Mouse (Mus musculus): Measurements from ENCODE around the gene Zfhx3. TPM values are rescaled to one million over a fixed set of nuclear protein-coding genes. Genes with fewer than 3 reads are reported as not detected.

Zfhx3 gene
- polyA plus RNA-seq, 1 experiment from 2014 or later: 15.7 TPM

DNA sequence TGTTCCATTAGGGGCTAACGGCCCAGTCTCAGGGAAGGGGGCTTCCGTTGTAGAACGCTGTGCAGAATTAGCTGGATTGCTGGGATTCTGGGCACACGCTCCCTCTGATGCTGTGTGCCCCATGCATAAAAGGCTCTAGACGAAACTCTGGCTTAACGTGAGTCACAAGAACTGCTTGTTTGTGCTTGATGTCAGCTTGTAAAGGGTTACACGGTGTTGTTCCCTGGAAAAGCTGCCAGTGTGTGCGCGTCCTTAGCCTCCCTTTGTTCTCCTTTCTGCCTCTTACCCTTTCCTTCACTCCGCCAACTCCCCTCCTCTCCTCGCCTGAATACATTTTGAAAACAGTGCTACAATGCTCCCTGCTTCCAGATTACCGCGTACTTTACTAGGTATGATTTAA, 1001.9 kb downstream of the Zfhx3 start:
- ATAC-seq (replicated peaks; ENCODE audit: low FRiP score, low TSS enrichment, low read depth) (no peak), DNase-seq (ENCODE audit: low spot score) (no peak)
- H3K9ac ChIP-seq (ENCODE audit: low read length): no peak overlapping the region
- H3K9me3 ChIP-seq (ENCODE audit: control insufficient read depth, low read length): peaks cover 17% of the 10 kb centered on the region
- H3K36me3 ChIP-seq (ENCODE audit: control insufficient read depth, insufficient read depth, low read length): peaks cover 78% of the 10 kb centered on the region
- H3K27ac ChIP-seq (ENCODE audit: low read depth): no peak overlapping the region
- 86% methylated on average over 13 of the region's 13 CpGs for WGBS
- H3K4me1 ChIP-seq (replicated peaks; ENCODE audit: control insufficient read depth, insufficient read depth, low read length): no peaks in the 10 kb centered on the region
- H3K4me2 ChIP-seq (ENCODE audit: low read length): no peak overlapping the region
- no peaks in the 10 kb centered on the region for H3K27me3 ChIP-seq (replicated peaks; ENCODE audit: control insufficient read depth, insufficient read depth, low read length)
- H3K4me3 ChIP-seq (ENCODE audit: low read depth, low read length): no peak overlapping the region

DNA sequence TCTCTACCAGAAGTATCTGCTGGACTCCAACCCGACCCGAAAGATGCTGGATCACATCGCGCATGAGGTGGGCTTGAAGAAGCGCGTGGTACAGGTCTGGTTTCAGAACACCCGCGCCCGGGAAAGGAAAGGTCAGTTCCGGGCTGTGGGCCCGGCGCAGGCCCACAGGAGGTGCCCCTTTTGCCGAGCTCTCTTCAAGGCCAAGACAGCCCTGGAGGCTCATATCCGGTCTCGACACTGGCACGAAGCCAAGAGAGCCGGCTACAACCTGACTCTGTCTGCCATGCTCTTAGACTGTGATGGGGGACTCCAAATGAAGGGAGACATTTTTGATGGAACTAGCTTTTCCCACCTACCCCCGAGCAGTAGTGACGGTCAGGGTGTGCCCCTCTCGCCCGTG, 1007.9 kb downstream of the Zfhx3 start:
- H3K9me3 ChIP-seq (ENCODE audit: control insufficient read depth, low read length): peaks cover 36% of the 10 kb centered on the region
- no peak overlapping the region for H3K4me2 ChIP-seq (ENCODE audit: low read length)
- no peaks in the 10 kb centered on the region for H3K27me3 ChIP-seq (replicated peaks; ENCODE audit: control insufficient read depth, insufficient read depth, low read length)
- DNase-seq (ENCODE audit: low spot score) (no peak), ATAC-seq (replicated peaks; ENCODE audit: low FRiP score, low TSS enrichment, low read depth) (no peak)
- WGBS: 96% methylated on average over 21 of the region's 21 CpGs
- no peak overlapping the region for H3K4me3 ChIP-seq (ENCODE audit: low read depth, low read length)
- no peaks in the 10 kb centered on the region for H3K4me1 ChIP-seq (replicated peaks; ENCODE audit: control insufficient read depth, insufficient read depth, low read length)
- H3K27ac ChIP-seq (ENCODE audit: low read depth): no peak overlapping the region
- no peak overlapping the region for H3K9ac ChIP-seq (ENCODE audit: low read length)
- peaks cover 91% of the 10 kb centered on the region for H3K36me3 ChIP-seq (ENCODE audit: control insufficient read depth, insufficient read depth, low read length)

DNA sequence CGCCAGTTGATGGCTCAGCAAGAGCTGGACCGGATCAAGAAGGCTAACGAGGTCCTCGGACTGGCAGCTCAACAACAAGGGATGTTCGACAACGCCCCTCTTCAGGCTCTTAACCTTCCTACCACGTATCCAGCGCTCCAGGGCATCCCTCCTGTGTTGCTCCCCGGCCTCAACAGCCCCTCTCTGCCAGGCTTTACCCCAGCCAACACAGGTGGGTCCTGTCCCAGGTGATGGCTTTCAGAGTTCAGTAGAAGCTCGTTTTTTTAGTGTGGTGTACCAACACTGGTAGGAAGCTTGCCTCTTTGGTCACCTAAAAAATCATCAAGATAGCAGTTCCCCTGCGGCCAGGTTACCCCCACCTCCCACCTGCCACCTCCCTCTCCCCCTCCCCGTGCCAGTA, 1009.1 kb downstream of the Zfhx3 start:
- H3K9me3 ChIP-seq (ENCODE audit: control insufficient read depth, low read length): peaks cover 33% of the 10 kb centered on the region

DNA sequence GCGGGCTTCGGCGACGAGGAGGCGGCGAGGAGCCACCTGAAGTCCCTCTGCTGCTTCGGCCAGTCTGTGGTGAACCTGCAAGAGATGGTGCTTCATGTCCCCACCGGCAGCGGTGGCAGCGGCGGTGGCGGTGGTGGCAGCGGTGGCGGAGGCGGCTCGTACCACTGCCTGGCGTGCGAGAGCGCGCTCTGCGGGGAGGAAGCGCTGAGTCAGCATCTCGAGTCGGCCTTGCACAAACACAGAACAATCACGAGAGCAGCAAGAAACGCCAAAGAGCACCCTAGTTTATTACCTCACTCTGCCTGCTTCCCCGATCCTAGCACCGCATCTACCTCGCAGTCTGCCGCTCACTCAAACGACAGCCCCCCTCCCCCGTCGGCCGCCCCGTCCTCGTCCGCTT, 1014.0 kb downstream of the Zfhx3 start:
- WGBS: 79% methylated on average over 37 of the region's 37 CpGs
- DNase-seq (ENCODE audit: low spot score): no peak
- no peak overlapping the region for H3K4me3 ChIP-seq (ENCODE audit: low read depth, low read length)

More for the DNA sequence above, 1009.1 kb downstream of the Zfhx3 start:
- ATAC-seq (replicated peaks; ENCODE audit: low FRiP score, low TSS enrichment, low read depth): no peak
- H3K4me2 ChIP-seq (ENCODE audit: low read length): no peak overlapping the region
- no peak overlapping the region for H3K4me3 ChIP-seq (ENCODE audit: low read depth, low read length)
- H3K27me3 ChIP-seq (replicated peaks; ENCODE audit: control insufficient read depth, insufficient read depth, low read length): no peaks in the 10 kb centered on the region
- DNase-seq (ENCODE audit: low spot score): no peak
- 94% methylated on average over 12 of the region's 12 CpGs for WGBS
- no peaks in the 10 kb centered on the region for H3K4me1 ChIP-seq (replicated peaks; ENCODE audit: control insufficient read depth, insufficient read depth, low read length)
- no peak overlapping the region for H3K9ac ChIP-seq (ENCODE audit: low read length)
- H3K36me3 ChIP-seq (ENCODE audit: control insufficient read depth, insufficient read depth, low read length): peaks cover 91% of the 10 kb centered on the region
- H3K27ac ChIP-seq (ENCODE audit: low read depth): no peak overlapping the region

DNA sequence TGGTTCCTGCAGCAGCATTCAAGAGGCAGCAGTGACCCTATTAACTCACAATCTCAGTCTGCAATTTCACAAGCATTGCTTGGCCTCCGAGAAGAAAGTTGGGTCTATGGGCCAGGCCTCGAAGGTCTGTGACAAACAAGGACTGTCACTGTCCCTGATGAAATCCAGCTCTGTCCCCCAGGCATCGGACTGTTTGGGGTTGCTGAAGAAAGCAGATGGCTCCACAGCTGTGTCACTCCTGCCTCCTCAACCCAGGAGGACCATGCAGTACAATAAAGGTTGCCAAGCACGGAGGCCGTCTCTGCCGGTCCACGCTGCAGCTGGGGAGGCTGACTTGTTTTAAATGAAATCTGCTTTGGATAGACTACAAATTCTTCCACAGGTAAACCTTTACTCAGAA, 1020.1 kb downstream of the Zfhx3 start:
- Histone ChIP-seq H3K4me3 (ENCODE audit: low read depth, low read length) (no peak overlapping the region), H3K27me3 (replicated peaks; ENCODE audit: control insufficient read depth, insufficient read depth, low read length) (no peaks in the 10 kb centered on the region), H3K27ac (ENCODE audit: low read depth) (no peak overlapping the region), H3K4me2 (ENCODE audit: low read length) (no peak overlapping the region), H3K4me1 (replicated peaks; ENCODE audit: control insufficient read depth, insufficient read depth, low read length) (no peaks in the 10 kb centered on the region), H3K9ac (ENCODE audit: low read length) (no peak overlapping the region), H3K9me3 (ENCODE audit: control insufficient read depth, low read length) (no peaks in the 10 kb centered on the region), H3K36me3 (ENCODE audit: control insufficient read depth, insufficient read depth, low read length) (no peaks in the 10 kb centered on the region)
- peak; percentile 49 for DNase-seq (ENCODE audit: low spot score)
- no peak for ATAC-seq (replicated peaks; ENCODE audit: low FRiP score, low TSS enrichment, low read depth)
- 63% methylated on average over 7 of the region's 7 CpGs for WGBS

More for the DNA sequence above, 1014.0 kb downstream of the Zfhx3 start:
- ATAC-seq (replicated peaks; ENCODE audit: low FRiP score, low TSS enrichment, low read depth): no peak
- H3K27me3 ChIP-seq (replicated peaks; ENCODE audit: control insufficient read depth, insufficient read depth, low read length): no peaks in the 10 kb centered on the region
- no peak overlapping the region for H3K9ac ChIP-seq (ENCODE audit: low read length)
- H3K9me3 ChIP-seq (ENCODE audit: control insufficient read depth, low read length): no peaks in the 10 kb centered on the region
- H3K4me2 ChIP-seq (ENCODE audit: low read length): no peak overlapping the region
- no peaks in the 10 kb centered on the region for H3K4me1 ChIP-seq (replicated peaks; ENCODE audit: control insufficient read depth, insufficient read depth, low read length)
- H3K36me3 ChIP-seq (ENCODE audit: control insufficient read depth, insufficient read depth, low read length): peaks cover 46% of the 10 kb centered on the region
- no peak overlapping the region for H3K27ac ChIP-seq (ENCODE audit: low read depth)

DNA sequence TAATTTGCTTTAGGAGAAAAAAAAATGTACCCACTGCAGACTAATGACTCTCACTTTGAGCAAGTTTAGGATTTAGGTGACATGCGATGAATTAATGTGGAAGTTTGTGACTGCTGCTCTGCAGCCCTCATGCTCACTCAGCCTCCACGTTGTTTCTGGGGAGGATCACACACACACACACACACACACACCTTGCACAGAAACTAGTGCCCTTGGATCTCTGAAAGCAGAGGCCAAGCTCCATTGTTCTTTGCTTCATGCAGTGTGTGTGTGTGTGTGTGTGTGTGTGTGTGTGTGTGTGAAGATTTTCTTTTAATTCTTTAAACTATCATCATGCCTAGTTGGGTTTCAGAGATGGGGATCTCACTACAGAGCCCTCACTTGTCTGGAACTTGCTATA, 1020.7 kb downstream of the Zfhx3 start:
- Histone ChIP-seq H3K4me3 (ENCODE audit: low read depth, low read length) (no peak overlapping the region), H3K9me3 (ENCODE audit: control insufficient read depth, low read length) (no peaks in the 10 kb centered on the region), H3K9ac (ENCODE audit: low read length) (no peak overlapping the region), H3K27ac (ENCODE audit: low read depth) (no peak overlapping the region), H3K36me3 (ENCODE audit: control insufficient read depth, insufficient read depth, low read length) (no peaks in the 10 kb centered on the region), H3K4me1 (replicated peaks; ENCODE audit: control insufficient read depth, insufficient read depth, low read length) (no peaks in the 10 kb centered on the region), H3K4me2 (ENCODE audit: low read length) (no peak overlapping the region), H3K27me3 (replicated peaks; ENCODE audit: control insufficient read depth, insufficient read depth, low read length) (no peaks in the 10 kb centered on the region)
- DNase-seq (ENCODE audit: low spot score) (peak; percentile 44), ATAC-seq (replicated peaks; ENCODE audit: low FRiP score, low TSS enrichment, low read depth) (no peak)
- WGBS: 74% methylated on average over 2 of the region's 2 CpGs

DNA sequence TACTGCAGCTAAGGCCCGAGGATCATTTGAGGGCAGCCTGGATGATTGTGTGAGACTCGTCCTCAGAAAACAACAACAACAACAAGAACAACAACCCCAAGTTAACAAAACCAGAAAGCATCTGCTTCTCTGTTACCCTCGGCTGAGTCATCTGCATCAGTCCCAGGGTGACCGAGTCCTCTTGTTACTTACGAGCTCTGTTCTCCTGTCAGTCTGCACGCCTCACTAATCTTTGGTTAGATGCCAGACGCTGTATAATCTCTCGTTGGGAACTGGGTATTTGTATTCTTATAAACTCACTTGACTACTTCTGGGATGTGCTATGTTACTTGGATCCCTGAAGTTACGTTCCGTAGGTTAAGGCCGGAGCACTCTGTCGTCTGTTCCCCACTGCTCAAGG, 1023.6 kb downstream of the Zfhx3 start:
- no peak overlapping the region for H3K9ac ChIP-seq (ENCODE audit: low read length)
- no peak for DNase-seq (ENCODE audit: low spot score)
- 80% methylated on average over 12 of the region's 12 CpGs for WGBS

DNA sequence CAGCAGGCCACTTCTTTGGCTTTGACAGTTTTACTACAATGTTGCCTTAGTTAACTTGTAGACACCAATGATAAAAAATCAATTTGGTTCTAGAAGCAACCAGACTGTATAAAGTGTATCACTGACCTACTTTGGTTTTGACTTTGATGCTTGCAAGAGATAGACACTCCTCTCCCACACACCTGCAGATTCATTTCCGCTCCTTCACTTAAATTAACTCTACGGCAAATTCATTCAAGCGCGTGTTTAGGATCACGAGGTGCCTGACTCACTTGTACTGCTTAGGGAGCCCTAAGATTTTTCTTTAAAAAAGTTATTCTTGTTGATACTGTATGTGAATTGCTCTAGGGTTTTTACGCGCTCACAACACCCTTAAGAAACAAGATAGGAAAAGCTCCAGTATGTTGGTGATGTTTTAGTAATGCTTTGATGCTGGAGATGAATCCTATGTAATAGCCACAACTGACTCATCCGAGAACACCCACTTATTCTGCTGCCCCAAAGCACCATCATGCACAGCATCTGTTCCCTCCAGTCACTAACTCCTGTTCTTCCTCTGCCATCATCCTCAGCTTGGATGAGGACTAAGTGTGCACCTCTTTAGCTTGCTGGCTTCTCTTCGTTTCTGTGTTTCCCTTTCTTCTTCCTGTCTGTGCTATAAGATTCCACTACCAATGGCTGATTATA, 1031.3 kb downstream of the Zfhx3 start:
- Histone ChIP-seq H3K4me3 (ENCODE audit: low read depth, low read length) (no peak overlapping the region), H3K36me3 (ENCODE audit: control insufficient read depth, insufficient read depth, low read length) (no peaks in the 10 kb centered on the region), H3K27me3 (replicated peaks; ENCODE audit: control insufficient read depth, insufficient read depth, low read length) (no peaks in the 10 kb centered on the region), H3K27ac (ENCODE audit: low read depth) (no peak overlapping the region), H3K4me1 (replicated peaks; ENCODE audit: control insufficient read depth, insufficient read depth, low read length) (no peaks in the 10 kb centered on the region), H3K4me2 (ENCODE audit: low read length) (no peak overlapping the region), H3K9ac (ENCODE audit: low read length) (no peak overlapping the region), H3K9me3 (ENCODE audit: control insufficient read depth, low read length) (no peaks in the 10 kb centered on the region)
- DNase-seq (ENCODE audit: low spot score): no peak
- no peak for ATAC-seq (replicated peaks; ENCODE audit: low FRiP score, low TSS enrichment, low read depth)
- 82% methylated on average over 9 of the region's 9 CpGs for WGBS

More for the DNA sequence above, 1023.6 kb downstream of the Zfhx3 start:
- Histone ChIP-seq H3K4me1 (replicated peaks; ENCODE audit: control insufficient read depth, insufficient read depth, low read length) (no peaks in the 10 kb centered on the region), H3K4me2 (ENCODE audit: low read length) (no peak overlapping the region), H3K9me3 (ENCODE audit: control insufficient read depth, low read length) (no peaks in the 10 kb centered on the region), H3K27ac (ENCODE audit: low read depth) (no peak overlapping the region), H3K4me3 (ENCODE audit: low read depth, low read length) (no peak overlapping the region), H3K27me3 (replicated peaks; ENCODE audit: control insufficient read depth, insufficient read depth, low read length) (no peaks in the 10 kb centered on the region), H3K36me3 (ENCODE audit: control insufficient read depth, insufficient read depth, low read length) (no peaks in the 10 kb centered on the region)
- ATAC-seq (replicated peaks; ENCODE audit: low FRiP score, low TSS enrichment, low read depth): no peak

DNA sequence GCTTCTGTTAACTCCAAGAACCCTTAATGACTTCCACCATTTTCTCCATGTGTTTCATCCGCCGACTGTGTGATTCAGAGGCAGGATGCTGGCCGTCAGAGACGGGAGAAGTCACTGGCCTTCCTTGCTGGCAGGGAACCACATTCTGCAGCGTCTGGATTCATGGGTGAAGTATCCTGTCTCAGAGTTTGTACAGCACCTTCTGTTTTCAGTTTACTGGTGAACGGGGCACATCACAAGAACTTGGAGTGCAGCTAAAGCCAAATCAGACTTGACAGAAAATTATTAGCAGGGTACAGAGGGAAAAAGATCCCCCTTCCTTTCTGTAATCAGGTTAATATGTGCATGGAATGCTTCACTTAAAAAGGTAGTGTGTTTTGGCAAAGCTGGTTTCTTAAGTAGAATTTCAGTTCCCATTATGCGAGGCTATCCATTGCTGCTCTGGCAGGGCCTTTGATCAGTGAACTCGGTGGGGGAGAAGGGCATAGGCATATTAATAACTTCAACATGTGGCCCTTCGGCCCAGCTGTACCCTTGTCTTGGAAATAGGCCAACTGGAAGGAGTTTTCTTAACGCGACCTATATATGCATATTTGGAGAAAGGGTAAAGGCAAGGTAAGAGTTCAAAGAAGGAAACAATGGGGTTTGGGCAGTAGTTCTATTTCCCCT, 1035.4 kb downstream of the Zfhx3 start:
- no peak for ATAC-seq (replicated peaks; ENCODE audit: low FRiP score, low TSS enrichment, low read depth)
- no peaks in the 10 kb centered on the region for H3K4me1 ChIP-seq (replicated peaks; ENCODE audit: control insufficient read depth, insufficient read depth, low read length)
- H3K4me2 ChIP-seq (ENCODE audit: low read length): no peak overlapping the region
- H3K36me3 ChIP-seq (ENCODE audit: control insufficient read depth, insufficient read depth, low read length): no peaks in the 10 kb centered on the region
- 65% methylated on average over 11 of the region's 11 CpGs for WGBS
- no peaks in the 10 kb centered on the region for H3K27me3 ChIP-seq (replicated peaks; ENCODE audit: control insufficient read depth, insufficient read depth, low read length)
- 0 out of 2 replicates have a peak, but pooled peaks cover 3% of the 10 kb centered on the region for H3K9me3 ChIP-seq (ENCODE audit: control insufficient read depth, low read length)
- H3K27ac ChIP-seq (ENCODE audit: low read depth): no peak overlapping the region
- DNase-seq (ENCODE audit: low spot score): no peak
- H3K4me3 ChIP-seq (ENCODE audit: low read depth, low read length): no peak overlapping the region
- H3K9ac ChIP-seq (ENCODE audit: low read length): no peak overlapping the region
